Mouse (Mus musculus) heart, postnatal 14 days (tissue): ENCODE measurements at regions not wholly inside any gene's neighbourhood (a gene's known extent, or its start where the extent isn't known, plus 50 kb on each side); places are given as distances from the start of the nearest gene placed in this dataset.

Experiments used
- DNase-seq, 2 experiments: peaks; one replicate each; pipeline ENCODE4 v3.0.0; 2021 to 2022
- intact Hi-C: fragments of 180-260 bp; cut with DNase I; formaldehyde crosslinking; loops from one replicate; pipeline ENCODE4 v1.15.1; 2025

- intact Hi-C loops = no loop called here
These were observed 1105.2 kb downstream of the Ntrk3 start for GRCm38 (mm10) chr7:77632656-77633055.

DNA sequence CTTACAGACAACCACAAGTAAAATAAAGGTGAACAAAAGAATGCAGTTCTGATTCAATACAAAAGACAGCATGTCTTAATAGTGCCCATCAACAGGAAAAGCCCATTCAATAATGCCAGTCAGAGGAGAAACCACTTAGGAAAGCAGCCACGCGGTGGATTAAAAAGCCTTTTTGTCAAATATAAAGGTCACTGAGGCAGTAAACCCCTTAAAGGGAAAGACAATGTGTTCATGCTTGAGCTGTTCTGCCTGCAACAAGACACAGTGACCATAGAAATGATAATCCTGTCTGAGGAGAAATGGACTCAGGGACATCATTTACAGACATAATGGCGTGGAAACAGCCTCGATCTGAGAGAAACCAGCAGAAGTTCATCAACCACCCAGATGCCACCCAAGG lies 1114.3 kb downstream of the Ntrk3 start:
- intact Hi-C loops = no loop called here

More at GRCm38 (mm10) chr7:77632656-77633055, 1105.2 kb downstream of the Ntrk3 start:
- DNase-seq = no peak

GRCm38 (mm10) chr7:77622934-77623333 lies 1114.9 kb downstream of the Ntrk3 start:
- intact Hi-C loops = no loop called here
- no peak for DNase-seq

More for the DNA sequence above, 1114.3 kb downstream of the Ntrk3 start:
- DNase-seq = no peak

DNA sequence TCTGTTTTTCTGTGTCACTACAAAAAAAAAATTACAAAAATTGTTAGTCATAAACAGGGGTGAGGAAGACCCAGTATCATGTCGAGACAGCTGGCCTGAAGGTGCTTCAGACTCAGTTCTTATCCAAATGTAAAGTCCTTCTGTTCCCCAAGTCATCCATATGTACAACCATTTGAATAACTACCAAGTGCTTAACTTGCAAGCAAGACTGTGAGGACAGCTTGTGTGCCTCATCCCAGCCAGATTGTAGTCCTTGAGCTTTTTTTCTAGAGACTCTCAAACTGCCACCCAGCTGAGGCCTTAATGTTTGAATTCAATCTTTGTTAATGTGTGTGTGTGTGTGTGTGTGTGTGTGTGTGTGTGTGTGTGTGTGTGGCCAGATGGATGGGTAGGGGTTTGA lies 1164.9 kb downstream of the Ntrk3 start:
- intact Hi-C loops = no loop called here
- DNase-seq = no peak

GRCm38 (mm10) chr7:77559095-77559494 lies 1178.7 kb downstream of the Ntrk3 start:
- no peak for DNase-seq
- intact Hi-C loops = no loop called here

- intact Hi-C loops = no loop called here
- DNase-seq = no peak
These were observed 1179.3 kb downstream of the Ntrk3 start for GRCm38 (mm10) chr7:77558536-77558935.

- DNase-seq = no peak
- intact Hi-C loops = no loop called here
These were observed 1200.9 kb downstream of the Ntrk3 start for GRCm38 (mm10) chr7:77536890-77537289.

GRCm38 (mm10) chr7:77527906-77528305 lies 1209.9 kb downstream of the Ntrk3 start:
- intact Hi-C loops = loop anchor here (1.0 kb wide), 1 partner anchor 11 kb away; no protein-coding TSS in a partner anchor
- DNase-seq = no peak

DNA sequence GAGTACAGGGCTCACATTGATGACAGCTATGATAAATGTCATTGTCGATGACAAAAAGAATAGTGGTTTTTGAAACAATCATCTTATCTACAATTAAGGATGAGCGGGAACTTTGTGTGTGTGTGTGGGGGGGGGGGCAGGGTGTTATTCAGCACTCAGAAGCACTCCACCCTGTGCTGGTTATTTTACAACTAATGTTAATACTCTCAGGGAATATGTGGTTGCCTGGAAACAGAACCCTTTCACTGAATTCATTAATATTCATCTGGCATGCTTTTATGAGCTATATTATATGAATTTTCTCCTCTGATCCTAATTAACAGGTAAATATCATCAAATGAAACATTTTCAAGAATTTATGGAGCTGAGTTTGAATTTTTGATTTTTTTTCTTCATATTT lies 1228.2 kb downstream of the Ntrk3 start:
- intact Hi-C loops = no loop called here
- no peak for DNase-seq

DNA sequence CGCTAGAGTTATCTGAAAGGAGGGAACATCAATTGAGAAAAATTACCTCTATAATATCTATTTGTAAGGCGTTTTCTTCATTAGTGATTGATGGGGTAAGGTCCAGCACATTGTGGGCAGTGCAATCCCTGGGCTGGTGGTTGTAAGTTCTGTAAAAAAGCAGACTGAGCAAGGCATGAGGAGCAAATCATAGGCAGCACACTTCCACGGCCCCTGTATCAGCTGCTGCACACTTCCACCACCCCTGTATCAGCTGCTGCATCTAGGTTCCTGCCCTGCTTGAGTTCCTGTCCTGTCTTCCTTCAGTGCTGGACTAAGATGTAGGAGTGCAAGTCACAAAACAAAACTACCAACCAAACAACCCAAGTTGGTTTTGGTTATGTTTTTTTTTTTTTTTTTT lies 1230.2 kb downstream of the Ntrk3 start:
- intact Hi-C loops = no loop called here
- no peak for DNase-seq

DNA sequence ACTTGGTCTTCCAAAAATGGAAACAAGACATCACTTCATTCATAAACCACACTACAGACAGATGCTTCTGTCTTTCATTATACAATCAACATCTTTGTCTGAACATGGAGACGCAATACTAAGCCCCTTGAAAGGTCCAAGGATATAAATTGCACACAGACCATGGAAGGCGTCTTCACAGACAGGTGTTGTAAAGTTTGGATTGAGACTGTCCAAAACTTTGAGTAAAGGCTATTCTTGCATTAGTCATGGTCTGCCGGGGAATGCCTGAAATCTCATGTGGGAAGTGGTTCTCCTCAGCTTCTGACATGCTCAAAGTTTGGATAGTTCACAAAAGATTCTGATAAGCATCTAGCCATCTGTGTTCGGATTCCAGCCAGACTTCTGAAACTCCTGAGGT lies 1235.2 kb downstream of the Ntrk3 start:
- intact Hi-C loops = no loop called here
- DNase-seq = no peak

- no peak for DNase-seq
- intact Hi-C loops = no loop called here
These were observed 1242.7 kb downstream of the Ntrk3 start for GRCm38 (mm10) chr7:77495066-77495465.

GRCm38 (mm10) chr7:77477519-77477918 lies 1247.8 kb downstream of the Agbl1 start:
- DNase-seq = no peak
- intact Hi-C loops = no loop called here

- intact Hi-C loops = loop anchor here (10.0 kb wide), 1 partner anchor 311 kb away; no protein-coding TSS in a partner anchor
- no peak for DNase-seq
These were observed 1216.3 kb downstream of the Agbl1 start for GRCm38 (mm10) chr7:77446052-77446367.

DNA sequence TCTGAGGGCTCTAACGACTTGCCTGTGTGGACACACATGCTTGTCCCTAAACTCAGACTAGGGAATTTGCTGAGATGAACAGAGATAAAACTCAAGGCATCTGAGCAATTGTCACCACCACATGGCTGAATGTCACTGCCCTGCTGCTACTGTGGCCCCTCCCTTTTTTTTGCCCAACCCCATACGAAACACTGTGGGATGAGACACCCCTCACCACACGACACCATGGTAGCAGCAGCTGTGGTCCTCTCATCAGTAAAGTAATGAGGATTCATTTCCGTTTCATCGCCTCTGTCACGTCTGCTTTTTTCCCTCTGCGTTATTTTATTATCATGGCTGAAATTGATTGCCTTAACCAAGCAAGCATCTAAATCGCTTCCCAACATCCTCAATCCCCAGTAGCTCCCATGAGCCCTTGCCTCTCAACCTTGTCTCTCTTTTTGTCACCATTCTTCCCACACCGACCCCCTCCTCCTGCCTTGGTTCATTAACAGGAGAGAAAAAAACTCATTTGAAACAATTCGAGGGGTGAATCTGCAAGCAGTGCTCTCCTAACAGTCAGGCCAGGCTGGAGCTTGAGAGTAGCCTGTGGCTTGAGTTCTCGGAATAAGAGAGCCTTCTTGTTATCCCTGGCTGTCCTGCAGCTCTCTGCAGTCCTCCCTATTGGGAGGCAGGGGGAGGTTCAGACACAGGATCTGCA lies 1215.8 kb downstream of the Agbl1 start:
- intact Hi-C loops = loop anchor here (10.0 kb wide), 1 partner anchor 311 kb away; no protein-coding TSS in a partner anchor
- no peak for DNase-seq

DNA sequence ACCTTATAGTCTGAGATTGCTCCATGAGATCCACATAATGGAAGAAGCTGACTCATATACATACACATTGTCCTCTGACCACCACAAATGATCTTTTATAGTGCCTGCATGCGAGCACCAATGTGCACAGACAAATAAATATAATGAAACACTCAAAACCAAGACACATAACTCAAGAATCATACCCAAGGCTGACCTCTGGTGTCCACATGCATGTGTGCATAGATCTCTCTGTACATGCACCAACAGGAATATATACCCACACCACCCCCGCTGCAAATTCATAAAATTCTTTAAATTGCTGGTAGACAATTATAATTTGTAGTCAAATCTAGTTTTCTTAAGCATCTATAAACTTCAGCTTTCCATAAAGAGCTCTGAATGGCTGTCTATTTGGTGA lies 1211.9 kb downstream of the Agbl1 start:
- intact Hi-C loops = loop anchor here (10.0 kb wide), 1 partner anchor 307 kb away; no protein-coding TSS in a partner anchor
- no peak for DNase-seq

- intact Hi-C loops = no loop called here
- no peak for DNase-seq
These were observed 1183.9 kb downstream of the Agbl1 start for GRCm38 (mm10) chr7:77413606-77414005.
